Mouse (Mus musculus) CD4-positive, CD25-positive, alpha-beta regulatory T cell, adult 9 weeks (primary cell): ENCODE data around the gene Zfp217. TPM values are rescaled to one million over a fixed set of nuclear protein-coding genes. Genes with fewer than 3 reads are reported as not detected.

Experiments used
- polyA plus RNA-seq: library from polyadenylated mRNA; unstranded; fragments of 100-300 nt; shearing (Covaris generic); gene quantifications from one replicate; pipeline ENCODE4 v1.2.1, GENCODE M21; 2017

The Zfp217 gene
- 4.4 TPM for polyA plus RNA-seq

GRCm38 (mm10) chr2:170147661-170148153 is at the start of gene Zfp217:
Zfp217 (minus strand) TSS chr2:170148103.

